Mouse (Mus musculus) gonadal fat pad, adult 2 months (tissue): Measurements from ENCODE around the gene Lrrc51. TPM values are rescaled to one million over a fixed set of nuclear protein-coding genes. Genes with fewer than 3 reads are reported as not detected.
"Not testable (repeated sequence)": the region's sequence is repeated elsewhere in the genome, so short reads cannot be mapped to it uniquely, and the experiment has no call there.

ENCODE experiments used
- DNase-seq: peaks from one replicate; pipeline ENCODE4 v3.0.0-alpha.2; 2012; ENCODE audit warnings: low read depth
- polyA plus RNA-seq: library from polyadenylated mRNA; depleted of rRNA; stranded (reverse); fragments of >200 nt; gene quantifications from 2 replicates; pipeline ENCODE4 v1.2.3, GENCODE M21; 2012

Gene Lrrc51
- polyA plus RNA-seq, 1 experiment = 53.1 TPM

DNA sequence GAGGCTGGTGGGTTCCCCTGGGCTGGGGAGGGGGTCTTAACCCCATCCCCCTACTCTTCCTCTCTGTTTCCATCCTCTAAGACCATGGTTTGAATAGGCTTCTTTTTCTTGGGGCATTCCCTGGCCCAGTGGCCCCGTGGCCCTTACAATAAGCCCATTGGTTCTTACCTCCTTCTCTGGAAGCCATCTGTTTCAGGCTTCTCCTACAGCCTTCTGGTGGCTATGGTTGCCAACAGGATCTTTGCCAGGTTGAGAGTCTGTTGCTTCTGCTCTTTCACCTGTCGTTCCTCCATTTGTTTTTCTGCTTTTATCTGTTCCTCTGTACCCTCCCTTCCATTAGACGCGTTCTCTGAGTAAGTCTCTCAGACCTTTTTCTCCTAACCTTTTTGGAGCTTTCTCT is 3.9 kb upstream of the Lrrc51 start:
- no peak for DNase-seq

DNA sequence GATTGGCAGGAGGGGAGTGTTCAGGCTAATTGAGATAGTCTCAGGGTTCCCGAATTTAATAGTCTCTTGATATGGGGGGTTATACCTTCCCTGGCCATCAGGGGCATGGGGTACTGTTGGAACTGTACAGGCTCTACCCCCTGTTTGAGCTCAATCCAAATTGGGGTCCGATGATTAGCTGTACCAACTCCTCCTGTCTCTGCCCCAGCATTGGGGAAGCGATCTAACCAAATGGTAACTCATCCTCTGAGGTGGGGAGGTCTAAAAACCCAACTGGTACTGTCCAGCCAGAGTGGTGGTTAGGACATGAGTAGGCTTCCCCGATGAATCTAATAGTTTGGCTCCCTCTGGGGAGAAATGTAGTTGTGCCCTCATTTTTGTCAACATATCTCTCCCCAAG is 3.3 kb upstream of the Lrrc51 start:
- no peak for DNase-seq

GRCm38 (mm10) chr7:101935957-101936356 is 2.3 kb upstream of the Lrrc51 start:
- DNase-seq = no peak

- DNase-seq = no peak
These were observed 395 bp downstream of the Lrrc51 start for GRCm38 (mm10) chr7:101933300-101933699.

GRCm38 (mm10) chr7:101932551-101932950 is 1.1 kb downstream of the Lrrc51 start:
- DNase-seq = no peak

- no peak for DNase-seq
These were observed 5.6 kb downstream of the Lrrc51 start for GRCm38 (mm10) chr7:101928093-101928492.

- DNase-seq = not testable (repeated sequence)
These were observed 7.8 kb downstream of the Lrrc51 start for GRCm38 (mm10) chr7:101925892-101926291.

- no peak for DNase-seq
These were observed 15.6 kb downstream of the Lrrc51 start for GRCm38 (mm10) chr7:101918071-101918470.

GRCm38 (mm10) chr7:101911982-101912381 is 21.7 kb downstream of the Lrrc51 start:
- no peak for DNase-seq

DNA sequence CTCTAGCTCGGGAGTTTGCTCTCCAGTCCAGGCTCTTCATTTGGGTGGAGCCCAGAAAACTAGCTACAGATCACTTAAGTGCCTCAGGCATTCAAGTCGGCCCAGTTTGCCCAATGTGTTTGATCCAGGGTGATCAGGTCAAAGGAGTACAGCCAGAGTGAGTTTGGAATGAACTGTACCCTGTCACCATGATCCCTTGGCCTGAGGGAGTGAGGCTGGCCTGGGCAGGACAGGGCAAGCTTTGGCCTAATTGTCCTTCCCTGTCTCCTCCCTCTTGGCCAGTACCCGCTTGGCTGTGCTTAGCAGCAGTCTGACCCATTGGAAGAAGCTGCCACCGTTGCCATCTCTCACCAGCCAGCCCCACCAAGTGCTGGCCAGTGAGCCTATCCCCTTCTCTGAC is 23.6 kb downstream of the Lrrc51 start:
- DNase-seq = peak; percentile 96

- DNase-seq = no peak
These were observed 25.3 kb downstream of the Lrrc51 start for GRCm38 (mm10) chr7:101908367-101908766.

GRCm38 (mm10) chr7:101906696-101907095 is 27.0 kb downstream of the Lrrc51 start:
- no peak for DNase-seq

- DNase-seq = no peak
These were observed 27.4 kb downstream of the Lrrc51 start, which contains the start of gene Tomt for GRCm38 (mm10) chr7:101906287-101906681. TSS of gene Tomt (minus strand) at chr7:101906359.

DNA sequence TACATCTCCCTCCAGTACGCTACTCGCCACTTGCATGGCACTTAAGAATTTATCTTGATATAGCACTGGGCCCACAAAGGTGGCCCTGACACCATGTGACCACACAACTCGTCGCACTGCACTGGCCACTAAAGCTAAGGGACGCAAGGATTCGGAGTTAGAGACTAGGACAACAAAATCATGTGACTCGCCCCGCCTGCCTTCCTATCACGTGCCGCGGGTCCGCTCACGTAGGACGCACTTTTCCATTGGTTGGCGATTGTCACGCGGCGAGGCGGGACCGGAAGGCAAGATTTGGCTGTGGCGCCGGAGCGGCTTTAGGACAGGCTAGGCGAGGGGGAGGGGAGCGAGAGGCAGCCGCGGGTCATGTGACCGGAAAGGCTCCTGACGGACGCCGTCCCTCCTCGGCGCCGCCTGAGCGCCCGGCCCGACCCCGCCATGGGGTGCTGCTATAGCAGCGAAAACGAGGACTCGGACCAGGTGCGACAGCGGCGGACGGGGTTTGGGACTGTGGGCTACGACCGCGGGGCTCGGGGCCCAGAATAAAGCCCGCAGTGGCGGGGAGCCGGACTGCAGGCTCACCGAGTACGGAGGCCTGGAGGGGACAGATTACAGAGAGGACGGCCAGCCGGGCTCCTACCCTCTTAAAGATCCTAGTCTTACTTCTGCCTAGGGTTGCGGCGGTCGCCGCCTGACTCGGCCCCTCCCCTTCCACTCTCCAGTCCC is 28.0 kb downstream of the Lrrc51 start, which contains the start of gene Lamtor1:
Gene Lamtor1 (plus strand): TSS at position 344 of the 726 bp plus-strand sequence.
- peak; percentile 89 for DNase-seq

DNA sequence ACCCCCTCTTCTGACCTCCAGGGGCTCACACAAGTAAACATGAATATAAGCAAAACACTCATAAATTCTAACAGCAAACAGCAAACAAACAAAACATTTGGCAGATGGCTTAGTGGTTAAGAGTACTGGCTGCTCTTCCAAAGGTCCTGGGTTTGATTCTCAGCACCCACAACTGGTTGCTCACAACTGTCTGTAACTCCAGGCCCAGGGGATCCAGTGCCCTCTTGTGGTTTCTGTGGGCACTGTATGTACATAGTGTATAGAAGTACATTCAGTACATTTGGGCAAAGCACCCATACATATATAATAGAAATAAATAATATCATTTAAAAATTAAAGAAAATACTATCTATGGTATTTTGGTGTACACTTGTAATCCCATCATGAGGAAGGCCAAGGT is 30.8 kb downstream of the Lrrc51 start:
- no peak for DNase-seq

GRCm38 (mm10) chr7:101901969-101902368 is 31.7 kb downstream of the Lrrc51 start:
- DNase-seq = no peak

- no peak for DNase-seq
These were observed 33.2 kb downstream of the Lrrc51 start for GRCm38 (mm10) chr7:101900331-101901097.

DNA sequence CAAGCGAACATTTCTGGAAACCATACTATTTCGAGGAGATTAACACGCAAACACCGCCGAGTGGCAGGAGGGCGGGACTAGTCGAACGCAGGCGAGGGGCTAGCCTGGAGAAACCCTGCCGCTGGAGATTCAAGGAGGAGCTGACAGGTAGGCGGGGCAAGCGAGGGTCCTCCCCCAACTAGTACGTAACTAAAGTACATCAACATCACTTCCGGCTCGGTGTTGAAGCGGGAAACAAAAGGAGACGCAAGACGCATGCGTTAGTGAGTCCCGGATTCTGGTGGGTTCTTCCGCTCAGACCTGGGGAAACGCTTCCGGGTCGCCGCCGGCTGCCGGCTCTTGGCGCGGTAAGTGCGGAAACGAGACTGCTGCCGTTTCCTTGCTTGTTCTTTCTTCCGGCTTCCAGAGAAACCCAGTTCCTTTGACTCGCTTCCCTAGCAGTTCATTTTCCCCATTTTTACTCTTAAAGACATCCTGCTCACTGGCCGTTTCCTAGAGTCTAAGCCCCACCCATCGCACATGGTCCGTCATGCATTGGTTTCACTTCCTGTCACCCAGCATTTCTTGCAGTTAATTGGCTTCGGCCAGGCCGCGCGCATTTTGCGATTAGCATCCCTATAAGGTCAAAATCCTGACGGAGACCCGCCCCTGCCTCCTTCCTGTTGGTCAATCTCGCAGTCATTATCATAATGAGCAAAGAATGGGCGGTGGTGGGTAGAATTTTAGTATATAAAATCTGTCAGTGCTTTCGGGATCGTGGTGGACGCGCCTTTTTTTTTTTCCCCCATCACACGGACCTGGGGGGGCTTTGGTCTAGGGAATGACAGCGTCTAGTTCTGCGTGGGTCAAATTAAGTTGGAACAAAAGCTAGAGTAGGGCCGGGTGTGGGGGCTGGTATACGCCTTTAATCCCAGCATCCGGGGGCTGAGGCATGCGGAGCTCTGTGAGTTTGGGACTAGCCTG is 37.3 kb downstream of the Lrrc51 start:
- peak; percentile 86 for DNase-seq

GRCm38 (mm10) chr7:101895695-101896094 is 38.0 kb downstream of the Lrrc51 start:
- no peak for DNase-seq

DNA sequence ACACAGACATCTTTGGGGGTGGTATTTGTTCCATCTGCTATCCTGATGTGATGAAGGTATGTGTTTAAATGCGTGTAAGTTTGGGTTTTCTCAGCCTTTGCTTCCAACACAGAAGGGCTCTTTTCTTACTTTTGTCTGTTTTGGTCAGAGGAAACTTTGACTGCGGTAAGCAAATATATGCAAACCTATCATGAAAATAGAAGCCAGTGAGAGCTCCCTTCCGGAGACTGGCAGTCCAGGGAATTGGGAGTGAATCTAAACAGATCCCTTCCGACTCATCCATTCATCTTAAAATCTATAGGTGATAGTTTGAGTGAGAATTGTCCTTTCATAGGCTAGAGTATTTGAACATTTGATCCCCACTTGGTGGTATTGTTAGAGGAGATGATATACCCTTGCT is 45.2 kb downstream of the Lrrc51 start:
- DNase-seq = no peak

GRCm38 (mm10) chr7:101886274-101886673 is 47.4 kb downstream of the Lrrc51 start:
- DNase-seq = no peak

DNA sequence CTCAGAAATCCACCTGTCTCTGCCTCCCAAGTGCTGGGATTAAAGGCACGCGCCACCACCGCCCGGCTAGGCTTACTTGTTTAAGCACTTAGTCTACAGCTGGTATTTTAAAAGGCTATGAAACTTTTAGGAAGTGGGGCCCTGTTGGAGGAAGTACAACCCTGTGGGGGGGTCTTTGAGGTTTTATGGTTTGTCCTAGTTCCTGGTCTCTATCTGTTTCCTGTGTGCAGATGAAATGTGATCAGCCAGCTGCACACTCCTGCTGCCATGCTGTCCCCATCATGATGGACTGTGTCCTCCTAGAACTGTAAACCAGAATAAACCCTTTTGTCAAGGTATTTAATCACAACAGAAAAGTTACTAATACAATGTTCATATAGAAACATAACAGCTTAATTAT is 49.5 kb downstream of the Lrrc51 start:
- no peak for DNase-seq
